Mouse (Mus musculus): Measurements from ENCODE around the gene Pard6b.

Pard6b gene

GRCm38 (mm10) chr2:168143794-168144193 lies 63.0 kb downstream of the Pard6b start:
- DNase-seq, result no peak

- no peak for DNase-seq
Observed at GRCm38 (mm10) chr2:168145437-168145836, 64.6 kb downstream of the Pard6b start.

DNA sequence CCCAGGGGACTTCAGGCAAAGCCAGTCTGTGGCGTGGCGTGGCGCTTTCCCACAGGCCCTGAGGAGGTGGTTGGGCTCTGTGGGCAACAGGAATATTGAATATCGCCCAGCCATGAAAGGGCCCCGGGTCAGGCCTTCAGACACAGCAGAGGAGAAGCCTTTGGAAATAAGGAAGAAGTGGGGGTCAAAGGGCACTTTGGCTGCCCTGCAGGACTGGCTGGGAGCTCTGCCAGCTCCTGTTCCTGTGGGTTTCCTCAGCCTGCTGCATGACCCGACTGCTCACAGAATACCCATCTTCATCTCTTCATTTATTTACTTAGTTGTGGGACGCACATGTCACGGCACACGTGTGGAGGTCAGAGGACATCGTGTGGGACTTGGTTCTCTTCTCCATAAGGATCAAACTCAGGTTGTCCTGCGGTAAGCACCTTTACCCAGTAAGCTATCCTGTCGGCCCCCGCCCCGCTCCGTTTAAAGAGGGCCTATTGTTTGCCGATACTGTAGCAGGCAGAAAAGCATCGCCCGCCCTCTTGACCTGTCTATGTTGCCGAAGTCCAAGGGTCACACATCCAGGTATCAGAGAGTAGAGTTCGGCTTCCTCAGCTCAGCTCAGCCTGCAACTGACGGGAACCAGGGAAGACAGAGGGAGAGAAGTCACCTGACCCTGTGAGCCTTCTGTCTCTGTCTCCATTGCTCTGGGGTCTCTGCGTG lies 67.1 kb downstream of the Pard6b start:
- DNase-seq, result peak; percentile 77 to 82

- no peak for DNase-seq
Observed at GRCm38 (mm10) chr2:168149241-168149640, 68.4 kb downstream of the Pard6b start.

Data from kidney, adult 8-10 months (tissue).